Mouse (Mus musculus) urinary bladder, postnatal 4 days (tissue): ENCODE results near the gene Dio1.

Experiments used
- DNase-seq, 2 experiments: peaks; one replicate each; pipeline ENCODE4 v3.0.0; 2021 to 2022; ENCODE audit warnings: low spot score in 2 of 2

The Dio1 gene

GRCm38 (mm10) chr4:107306966-107307365 lies at the start of gene Dio1:
Dio1 (minus strand) TSS chr4:107307169.
- no peak for DNase-seq

GRCm38 (mm10) chr4:107354543-107354942 lies 47.6 kb upstream of the Dio1 start:
- DNase-seq: no peak

- no peak for DNase-seq
Observed at GRCm38 (mm10) chr4:107354126-107354525, 47.2 kb upstream of the Dio1 start.

GRCm38 (mm10) chr4:107353612-107354011 lies 46.6 kb upstream of the Dio1 start:
- no peak for DNase-seq

DNA sequence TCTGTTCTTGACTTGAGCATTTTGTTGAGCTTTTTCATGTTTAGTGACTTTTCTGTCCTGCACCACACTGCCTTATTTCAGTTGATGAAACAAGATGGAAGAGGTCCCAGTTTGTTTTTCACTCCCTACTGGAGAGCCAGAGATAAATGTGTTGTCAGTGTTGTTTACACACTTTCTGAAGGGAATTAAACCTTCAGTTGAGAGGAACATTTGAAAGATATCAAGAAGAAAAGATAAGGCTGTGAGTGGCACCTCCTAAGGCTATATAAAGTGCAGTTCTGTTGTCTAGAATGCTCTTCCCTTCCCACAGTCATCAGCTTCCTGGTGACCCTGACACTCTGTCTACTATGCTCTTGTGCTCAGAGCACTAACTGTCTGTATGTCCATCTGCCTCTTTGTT lies 44.4 kb upstream of the Dio1 start:
- DNase-seq: no peak

DNA sequence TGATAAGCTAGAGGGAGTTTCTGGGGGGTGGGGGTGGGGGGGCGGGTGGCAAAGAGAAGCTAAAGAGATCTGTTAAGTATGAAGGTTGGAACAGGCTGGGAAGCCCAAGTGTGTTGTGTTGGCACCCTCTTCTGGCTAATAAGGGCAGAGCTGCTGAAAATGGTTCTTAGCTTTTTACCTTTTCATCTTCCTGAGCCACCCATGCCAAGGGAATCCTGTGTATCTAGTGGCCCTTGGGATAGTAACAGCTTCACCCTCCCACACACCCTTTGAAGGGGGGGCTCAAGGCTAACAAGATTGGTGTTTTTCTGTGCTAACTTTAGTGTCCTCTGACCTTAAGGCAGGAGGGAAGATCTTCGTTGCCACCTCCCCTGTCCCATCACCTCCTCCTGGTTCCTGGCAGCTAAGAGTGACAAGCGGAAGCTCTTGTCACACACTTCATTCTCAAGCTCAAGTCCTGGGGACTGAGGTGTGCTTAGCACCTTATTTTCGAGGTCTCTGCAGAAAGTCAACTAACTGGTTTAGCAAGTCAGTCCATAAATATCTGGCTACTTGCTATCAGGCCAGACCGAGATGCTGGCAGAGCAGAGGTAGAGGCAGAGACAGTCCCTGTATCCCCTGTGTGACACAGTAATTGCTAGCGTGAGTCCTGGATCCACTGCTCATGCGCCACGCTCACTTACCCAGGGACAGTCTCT lies 42.5 kb upstream of the Dio1 start:
- peak in 1 of 2 experiments; percentile 26 for DNase-seq

GRCm38 (mm10) chr4:107348529-107349310 lies 41.8 kb upstream of the Dio1 start:
- no peak for DNase-seq

GRCm38 (mm10) chr4:107347221-107347620 lies 40.3 kb upstream of the Dio1 start:
- DNase-seq: no peak

- no peak for DNase-seq
Observed at GRCm38 (mm10) chr4:107344612-107345011, 37.6 kb upstream of the Dio1 start.

- DNase-seq: no peak
Observed at GRCm38 (mm10) chr4:107341354-107341753, 34.4 kb upstream of the Dio1 start.

DNA sequence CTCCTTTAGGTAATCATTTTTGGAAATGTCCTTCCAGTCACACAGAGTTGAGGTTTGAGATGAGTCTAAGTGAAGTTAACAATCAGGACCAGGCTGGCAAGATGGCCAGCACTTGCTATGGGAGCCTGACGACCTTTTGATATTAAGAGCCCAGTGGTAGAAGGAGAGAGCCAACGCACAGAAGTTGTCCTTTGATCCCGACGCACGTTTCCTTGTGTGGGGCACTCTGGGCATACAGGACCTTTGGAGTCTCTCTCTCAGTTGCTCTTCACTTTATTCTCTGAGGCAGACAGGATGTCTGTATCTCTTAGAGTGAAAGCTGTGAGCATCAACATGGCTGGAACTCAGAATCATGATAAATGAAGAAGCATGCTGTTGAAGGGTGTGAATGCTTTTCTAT lies 30.5 kb upstream of the Dio1 start:
- DNase-seq: no peak

GRCm38 (mm10) chr4:107336356-107336755 lies 29.4 kb upstream of the Dio1 start:
- no peak for DNase-seq

DNA sequence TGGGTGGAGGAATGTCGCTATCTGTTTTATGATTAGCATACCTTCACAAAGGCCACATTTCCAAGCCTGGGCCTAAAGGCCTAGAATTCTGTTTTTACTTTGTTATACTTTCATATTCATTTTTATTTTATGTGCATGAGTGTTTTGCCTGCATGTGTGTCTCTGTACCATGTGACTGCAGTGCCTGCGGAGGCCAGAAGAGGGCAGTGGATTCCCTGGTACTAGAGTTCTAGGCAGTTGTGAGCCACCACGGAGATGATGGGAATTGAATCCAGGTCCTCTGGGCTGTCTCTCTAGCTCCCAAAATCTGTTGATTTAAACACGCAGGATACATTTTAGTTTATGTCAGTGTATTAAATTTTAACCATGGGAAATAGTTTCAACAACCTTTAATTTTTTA lies 26.5 kb upstream of the Dio1 start:
- no peak for DNase-seq

DNA sequence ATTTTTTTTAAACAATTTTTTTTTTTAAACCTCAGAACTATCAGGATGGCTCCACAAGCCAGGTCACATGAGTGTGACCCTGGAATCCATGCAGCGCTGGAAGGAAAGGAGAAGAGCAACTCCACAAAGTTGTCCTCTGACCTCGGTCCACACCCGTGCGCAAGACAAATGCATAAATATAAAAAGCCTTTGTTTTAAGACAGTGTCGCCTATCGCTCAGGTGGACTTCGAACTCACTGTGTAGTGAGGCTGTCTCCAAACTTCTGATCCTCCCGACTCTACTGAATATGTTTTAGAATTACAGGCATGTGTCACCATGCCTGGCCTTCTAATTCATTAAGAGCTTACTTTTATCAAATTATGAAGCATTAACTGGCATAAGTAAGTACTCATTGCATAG lies 21.6 kb upstream of the Dio1 start:
- no peak for DNase-seq

DNA sequence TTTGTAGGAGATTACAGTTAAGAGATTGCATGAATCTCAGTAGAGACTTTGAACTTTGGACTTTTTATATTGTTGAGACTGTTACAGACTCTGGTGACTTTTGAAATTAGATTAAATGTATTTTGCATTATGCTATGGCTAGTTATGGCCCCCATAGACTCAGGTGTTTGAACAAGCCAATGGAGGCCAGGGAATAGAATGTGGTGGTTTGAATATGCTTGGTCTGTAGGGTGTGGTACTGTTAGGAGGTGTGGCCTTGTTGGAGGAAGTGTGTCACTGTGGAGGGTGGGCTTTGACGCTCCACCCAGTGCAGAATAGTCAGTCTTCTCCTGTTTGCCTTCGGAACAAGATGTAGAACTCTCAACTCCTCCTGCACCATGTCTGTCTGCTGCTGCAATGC lies 16.1 kb upstream of the Dio1 start:
- no peak for DNase-seq

DNA sequence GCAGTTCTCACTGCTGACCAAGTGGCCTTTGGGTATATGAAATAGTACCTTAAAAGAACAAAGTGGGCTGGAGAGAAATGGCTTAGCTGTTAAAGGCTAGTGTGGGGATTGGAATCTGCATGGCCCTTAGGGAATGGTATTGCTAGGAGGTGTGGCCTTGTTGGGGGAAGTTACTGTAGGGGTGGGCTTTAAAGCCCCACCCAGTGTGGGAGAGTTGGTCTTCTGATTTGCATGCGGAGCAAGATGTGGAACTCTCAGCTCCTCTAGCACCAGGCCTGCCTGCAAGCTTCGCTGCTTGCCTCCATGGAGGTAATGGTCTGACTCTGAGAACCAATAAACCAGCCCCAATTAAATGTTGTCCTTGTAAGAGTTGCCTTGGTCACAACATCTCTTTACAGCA lies 14.1 kb upstream of the Dio1 start:
- no peak for DNase-seq

GRCm38 (mm10) chr4:107318646-107319045 lies 11.7 kb upstream of the Dio1 start:
- DNase-seq: no peak

- DNase-seq: no peak
Observed at GRCm38 (mm10) chr4:107314479-107314805, 7.5 kb upstream of the Dio1 start.

DNA sequence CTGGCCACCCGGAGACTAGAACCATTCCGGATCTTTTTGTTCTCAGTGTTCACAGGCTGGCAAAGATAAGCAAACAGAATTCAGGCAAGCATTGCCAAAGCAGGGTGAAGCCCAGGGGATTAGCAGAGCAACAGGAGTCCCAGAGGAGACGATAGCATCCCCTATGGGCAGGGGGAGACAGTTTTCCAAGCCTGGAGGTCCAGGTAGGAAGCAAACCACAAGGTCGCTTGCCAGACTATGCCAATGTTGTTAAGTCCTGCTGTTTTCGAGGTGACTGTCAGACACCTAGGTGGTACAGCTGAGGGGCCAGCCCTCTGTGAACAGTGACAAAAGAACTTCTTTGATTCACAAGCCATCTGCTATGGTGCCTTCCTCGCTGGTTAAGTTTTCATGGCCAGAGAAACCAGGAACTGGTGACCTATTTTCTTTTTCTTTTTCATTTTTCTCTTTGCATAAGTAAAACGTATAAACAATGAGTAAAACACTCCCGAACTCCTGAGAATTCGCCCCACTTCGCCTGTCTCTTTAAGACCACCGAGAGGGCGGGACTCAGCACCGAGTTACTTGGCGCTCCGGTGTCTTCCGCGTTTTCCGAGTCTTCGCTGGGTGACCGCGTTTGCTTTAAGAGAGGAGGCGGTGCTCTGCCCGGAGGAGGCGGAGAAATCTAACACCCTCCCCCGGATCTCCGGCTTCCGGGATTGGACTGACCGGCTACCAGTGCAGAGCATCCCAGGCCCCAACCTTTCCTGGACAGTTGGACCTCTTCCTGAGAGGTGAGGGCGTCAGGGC lies 6.9 kb upstream of the Dio1 start, which contains the start of gene Yipf1:
Yipf1 (plus strand) TSS at position 674 of the 789 bp plus-strand sequence.
- peak; percentile 85 to 91 for DNase-seq

DNA sequence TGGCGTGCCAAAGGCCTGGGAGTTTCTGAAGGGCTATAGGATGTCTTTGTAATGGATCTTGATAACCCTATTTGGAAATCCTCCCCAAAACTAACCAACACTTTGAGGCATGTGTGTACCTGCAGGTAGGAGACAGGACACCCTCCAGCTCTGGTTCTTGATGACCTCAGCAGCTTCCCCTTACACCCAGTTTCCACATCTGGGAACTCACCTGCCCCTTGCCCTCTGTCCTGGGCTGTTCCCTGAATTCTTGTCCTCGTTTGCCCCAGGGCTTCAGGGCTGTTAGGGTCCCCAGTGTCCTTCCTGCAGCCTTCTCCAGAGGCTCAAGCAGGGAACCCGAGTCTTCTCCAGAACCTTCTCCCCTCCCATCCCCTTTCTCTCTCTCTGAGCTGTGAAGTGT lies 3.4 kb downstream of the Dio1 start:
- DNase-seq: no peak

DNA sequence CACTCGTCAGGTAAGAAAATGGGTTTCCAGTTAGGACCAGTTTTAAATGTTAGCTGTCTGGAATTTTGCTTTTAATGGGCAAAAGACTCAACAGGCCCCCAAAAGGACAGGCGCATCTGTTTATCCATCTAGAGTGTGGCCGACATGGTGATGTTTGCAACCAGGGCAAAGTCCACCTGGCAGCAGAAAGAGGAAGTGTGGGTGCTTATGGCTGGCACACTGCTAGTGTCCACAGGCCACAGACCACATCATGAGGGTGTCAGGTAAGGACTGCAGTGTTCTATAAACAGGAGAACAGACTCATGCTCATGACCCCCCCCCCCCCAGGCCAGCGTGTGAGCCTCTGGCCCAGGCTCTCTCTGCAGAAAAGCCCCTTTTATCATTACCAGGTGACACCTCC lies 4.1 kb downstream of the Dio1 start:
- DNase-seq: no peak

- no peak for DNase-seq
Observed at GRCm38 (mm10) chr4:107302221-107302620, 4.7 kb downstream of the Dio1 start.
